Mouse (Mus musculus) cerebellum, adult 2 months (tissue): ENCODE measurements around the gene Ror1.

Source experiments
- CTCF ChIP-seq: fragments of 200-500 bp; IDR thresholded peaks from 2 replicates; pipeline ENCODE4 v1.5.1; 2011; ENCODE audit warnings: low read depth, mild to moderate bottlenecking, control low read depth, low read length, moderate library complexity, borderline replicate concordance; ENCODE audit not compliant: insufficient read depth
- POLR2A ChIP-seq: fragments of 200-500 bp; IDR thresholded peaks from 2 replicates; pipeline ENCODE4 v1.6.1; 2011; ENCODE audit warnings: low read length, control low read depth, borderline replicate concordance; ENCODE audit not compliant: insufficient read depth

GRCm38 (mm10) chr4:100393374-100394061, 297.9 kb downstream of the Ror1 start:
- TF ChIP-seq CTCF = no peak
- TF ChIP-seq POLR2A = no peak
